Mouse (Mus musculus) neutrophil, adult 59 days (primary cell): Measurements from ENCODE around the gene Cnpy3. TPM values are rescaled to one million over a fixed set of nuclear protein-coding genes. Genes with fewer than 3 reads are reported as not detected.

ENCODE experiments used
- total RNA-seq, 2 experiments: library from RNA; stranded (reverse); gene quantifications; 1 replicate in 1 of 2; 2 replicates in 1 of 2; pipeline ENCODE4 v1.2.4; 2023

Cnpy3 gene
- 100 to 1,000 TPM in 1 of 2 experiments, 10 to 100 TPM in 1; 84.1 to 101 TPM for total RNA-seq

DNA sequence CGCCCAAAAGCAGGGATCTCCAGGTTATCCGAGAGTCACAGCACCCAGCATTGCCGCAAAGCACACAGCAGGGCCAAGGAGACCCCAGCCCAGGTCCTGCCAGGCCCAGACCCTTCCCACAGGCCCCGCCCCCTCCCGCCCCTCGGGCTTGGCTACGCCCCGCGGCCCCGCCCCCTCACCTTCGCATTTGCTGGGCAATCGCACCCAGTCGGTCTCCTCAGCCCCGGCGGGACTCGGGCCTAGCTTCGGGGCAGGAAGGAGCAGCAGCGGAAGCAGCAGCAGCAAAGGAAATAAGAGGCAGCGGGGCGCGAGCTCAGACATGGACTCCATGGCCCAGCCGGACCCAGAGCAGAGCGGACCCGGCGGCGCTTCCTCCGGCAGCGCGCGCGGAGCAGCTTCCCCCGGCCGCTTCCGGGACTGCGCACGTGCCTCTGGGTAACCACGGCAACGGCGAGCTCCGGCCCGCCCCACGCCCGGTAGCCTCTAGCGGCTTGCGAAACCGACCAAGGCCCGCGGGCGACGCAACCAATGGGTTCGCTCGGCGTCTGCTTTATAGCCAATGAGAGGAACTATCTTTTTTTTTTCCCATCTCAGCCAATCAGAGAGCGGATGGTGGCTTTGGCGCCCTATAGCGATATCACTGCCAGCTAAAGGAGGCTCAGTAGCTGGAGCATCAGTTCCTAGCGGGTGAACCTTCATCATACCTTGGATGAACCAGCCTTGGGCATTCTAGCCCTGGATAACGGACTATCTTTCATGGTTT, at the start of gene Cnpy3:
TSS of gene Cnpy3 (minus strand) at position 421 of the 763 bp plus-strand sequence.

DNA sequence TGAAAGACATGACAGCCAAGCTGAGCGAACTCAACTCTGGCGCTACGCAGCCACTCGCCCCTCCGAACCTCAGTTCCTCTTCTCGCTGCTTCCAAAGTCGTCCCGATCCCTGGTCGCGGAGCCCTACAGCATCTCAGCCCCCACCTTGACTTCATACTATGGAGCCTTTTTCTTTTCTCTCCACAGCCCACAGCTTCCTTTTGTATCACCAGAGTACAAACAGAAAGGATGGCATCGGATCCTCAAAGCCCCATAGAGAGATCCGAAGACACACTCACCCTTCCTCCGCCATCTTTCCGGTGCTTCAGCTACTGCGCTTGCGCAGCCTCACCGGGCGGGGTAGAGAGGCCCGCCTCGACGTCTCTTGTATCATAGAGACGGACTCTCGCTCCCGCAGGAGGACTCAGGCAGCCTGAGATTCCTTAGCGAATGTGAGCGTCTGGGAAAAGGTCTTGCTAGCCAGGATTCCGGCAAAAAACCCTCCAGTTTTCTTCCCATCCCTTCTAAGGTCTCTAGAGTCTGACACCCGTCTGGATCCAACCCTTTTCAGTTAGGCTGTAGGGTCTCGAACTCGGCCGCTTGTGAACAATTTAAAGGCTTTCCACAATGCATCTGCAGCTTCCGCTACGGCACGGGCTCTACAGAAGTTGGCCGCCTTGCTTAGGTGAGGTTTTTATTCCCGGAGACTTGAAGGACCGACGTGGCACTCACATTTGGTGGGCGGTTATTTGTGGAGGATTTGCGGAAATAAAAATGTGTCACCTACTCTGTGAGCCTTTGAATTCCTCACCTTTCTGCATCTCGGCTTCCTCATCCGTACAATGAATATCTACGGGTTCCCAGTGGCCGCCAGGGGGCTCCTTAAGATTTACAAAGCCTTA, 30.6 kb upstream of the Cnpy3 start, which contains the start of gene Rpl7l1:
TSS of gene Rpl7l1 (minus strand) at position 332 of the 881 bp plus-strand sequence.

DNA sequence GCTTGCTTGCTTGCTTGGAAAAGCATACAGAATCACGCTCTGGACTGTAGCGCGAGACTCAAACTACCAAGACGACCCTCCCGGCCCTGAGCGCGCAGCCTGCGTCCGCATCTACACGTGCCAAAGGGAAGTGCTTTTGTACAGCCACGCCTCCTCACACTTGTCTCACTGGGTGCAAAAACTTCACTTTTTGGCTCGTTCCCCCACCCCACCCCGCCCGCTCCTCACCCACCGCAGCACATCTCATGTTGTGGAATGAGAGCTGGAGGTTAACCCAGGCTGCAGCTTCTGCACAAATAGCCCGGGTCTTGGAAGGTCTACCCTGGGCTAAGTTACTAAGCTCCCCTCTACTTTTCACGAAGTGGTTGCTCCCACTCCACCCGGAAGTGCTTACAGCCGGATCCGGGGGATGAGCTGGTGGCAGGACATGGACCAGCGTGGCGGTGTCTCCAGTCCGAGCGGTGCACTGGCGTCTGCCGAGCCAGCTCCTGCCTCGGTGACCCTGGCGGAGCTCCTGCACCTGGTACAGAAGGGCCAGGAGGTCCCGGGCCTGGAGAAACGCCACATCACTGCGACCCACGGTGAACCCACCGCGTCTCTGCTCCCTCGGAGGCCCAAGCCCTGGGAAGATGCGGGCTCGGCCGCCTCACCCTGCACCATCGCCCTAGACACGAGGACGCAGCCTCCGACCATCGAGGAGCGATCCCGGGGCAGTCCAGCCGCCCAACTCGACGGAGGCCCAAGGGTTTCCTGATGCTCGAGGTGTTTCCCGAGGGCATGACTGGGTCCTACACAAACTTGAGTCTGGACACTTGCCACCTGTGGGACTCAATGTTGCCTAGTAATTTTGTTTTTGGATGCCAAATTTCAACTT, 20.6 kb upstream of the Cnpy3 start, which contains the start of gene 2310039H08Rik:
TSS of gene 2310039H08Rik (plus strand) at position 232 of the 874 bp plus-strand sequence.

DNA sequence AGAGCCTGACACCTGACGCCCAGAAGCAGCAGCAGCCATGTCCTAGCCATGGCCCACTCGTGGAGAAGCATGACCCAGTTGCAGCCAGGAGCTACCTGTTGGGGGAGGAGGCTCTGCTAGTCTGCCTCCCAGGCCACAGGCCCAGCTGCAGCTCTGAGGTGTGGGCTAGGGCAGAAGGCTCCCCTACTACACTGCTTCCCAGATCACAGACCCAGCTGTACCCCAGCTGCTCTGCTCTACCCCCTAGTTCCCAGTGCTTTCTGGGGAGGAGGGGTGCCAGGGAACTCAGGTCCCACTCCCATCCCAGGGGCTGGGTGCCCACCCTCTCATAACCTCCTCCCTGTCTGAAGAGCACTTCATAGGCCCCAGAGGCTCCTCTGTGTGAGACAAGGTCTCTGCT, 11.5 kb upstream of the Cnpy3 start, which contains the start of gene Ptcra:
TSS of gene Ptcra (minus strand) at position 169 of the 400 bp plus-strand sequence.

DNA sequence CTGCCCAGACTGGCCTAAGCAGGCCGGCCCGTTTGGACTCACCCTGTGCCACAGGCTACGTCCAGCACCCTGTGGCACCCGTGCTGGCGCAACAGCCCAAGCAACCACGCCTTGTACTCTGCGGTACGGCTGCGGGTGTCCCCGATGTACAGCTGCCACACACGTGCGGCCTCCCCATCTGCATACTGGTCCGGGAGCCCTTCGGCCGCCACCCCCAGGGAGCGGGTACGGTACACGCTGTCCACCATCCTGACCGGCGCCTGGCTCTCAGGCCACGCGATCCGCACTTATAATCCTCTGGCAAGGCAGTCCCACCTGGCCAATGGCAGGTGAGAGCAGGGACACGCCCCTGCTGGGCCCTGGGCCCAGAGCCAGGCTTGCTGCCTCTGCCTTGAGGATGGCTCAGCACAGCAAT, 23.1 kb downstream of the Cnpy3 start, which contains the start of gene Gnmt:
TSS of gene Gnmt (minus strand) at position 265 of the 415 bp plus-strand sequence.

DNA sequence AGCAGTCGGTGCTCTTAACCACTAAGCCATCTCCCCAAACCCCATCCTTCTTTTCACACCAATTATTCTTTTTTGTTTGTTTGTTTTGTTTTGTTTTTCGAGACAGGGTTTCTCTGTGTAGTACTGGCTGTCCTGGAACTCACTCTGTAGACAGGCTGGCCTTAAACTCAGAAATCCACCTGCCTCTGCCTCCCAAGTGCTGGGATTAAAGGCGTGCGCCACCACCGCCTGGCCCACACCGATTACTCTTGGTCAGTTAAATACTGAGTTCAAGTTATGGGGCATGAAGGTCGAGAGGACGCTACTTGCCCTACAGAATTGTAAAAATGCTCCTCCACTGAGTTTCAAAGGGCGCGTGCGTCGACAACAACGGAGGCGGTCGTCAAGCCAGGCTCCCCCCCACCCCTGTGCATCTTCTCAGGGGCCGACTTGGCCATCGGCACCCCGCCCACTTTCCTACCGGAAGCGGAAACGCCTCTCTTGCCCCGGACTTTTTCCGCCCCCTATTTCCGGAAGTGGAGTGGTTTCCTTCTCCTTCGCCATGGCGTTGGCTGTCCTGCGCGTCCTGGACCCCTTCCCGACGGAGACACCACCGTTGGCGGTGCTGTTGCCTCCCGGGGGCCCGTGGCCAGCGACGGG, 40.9 kb downstream of the Cnpy3 start, which contains the start of gene Pex6:
TSS of gene Pex6 (plus strand) at position 505 of the 639 bp plus-strand sequence.

DNA sequence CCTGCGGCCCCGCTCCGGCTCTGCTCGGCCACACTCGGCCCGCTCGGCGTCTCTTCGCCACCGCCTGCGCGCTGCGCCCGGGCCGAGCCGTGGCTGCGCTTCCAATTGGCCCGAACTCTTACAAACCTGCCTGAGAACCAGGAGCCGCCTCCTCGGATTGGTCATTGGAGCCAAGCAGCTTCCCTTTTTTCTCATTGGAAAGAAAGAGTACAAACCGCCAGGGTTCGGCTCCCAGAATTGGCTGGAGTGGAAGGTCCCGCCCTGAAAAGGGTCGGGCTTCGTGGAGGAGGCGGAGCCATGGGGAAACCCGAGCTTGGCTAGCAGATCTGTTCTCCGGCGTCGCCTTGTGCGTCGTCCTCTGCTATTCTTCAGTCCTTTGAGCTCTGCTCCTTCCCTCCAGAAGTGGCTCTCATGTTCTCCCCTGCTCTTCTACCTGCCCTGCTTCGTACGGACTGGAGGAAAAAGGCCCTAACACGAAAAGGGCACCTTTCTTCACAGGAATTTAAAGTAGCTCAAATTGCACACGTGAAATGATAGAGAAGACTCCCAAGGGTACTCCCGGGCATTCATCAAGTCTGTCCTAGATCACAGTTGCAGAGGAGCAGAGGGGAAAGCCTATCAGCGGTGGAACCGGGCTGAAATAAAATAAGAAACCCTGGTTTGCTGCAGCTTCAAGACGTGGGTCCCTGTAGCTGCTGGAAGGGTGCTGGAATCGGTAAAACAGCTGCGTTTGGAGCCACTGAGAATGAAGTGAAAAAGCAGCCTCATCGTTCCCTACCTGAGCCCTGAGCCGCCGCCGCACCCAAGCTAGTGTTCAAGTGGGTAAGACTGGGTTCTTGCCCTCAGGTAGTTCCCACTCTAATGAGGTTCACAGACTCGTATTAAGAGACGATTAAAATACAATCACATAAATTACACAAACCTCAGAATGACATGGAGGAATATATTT, 46.9 kb downstream of the Cnpy3 start, which contains the start of gene Ppp2r5d:
TSS of gene Ppp2r5d (minus strand) at position 225 of the 949 bp plus-strand sequence.

Other genes starting within 250 kb of the Cnpy3 start
- gene Cul9, start 205.8 kb downstream of the Cnpy3 start, total RNA-seq = 1 to 10 TPM; 3.3 to 4.3 TPM
- gene Srf, start 196.0 kb downstream of the Cnpy3 start, total RNA-seq = 10 to 100 TPM; 51.5 to 56.3 TPM
- under 1 TPM; 0.33 to 0.57 TPM for gene Ptk7, start 122.7 kb downstream of the Cnpy3 start, total RNA-seq
- 10 to 100 TPM; 22.9 to 26.0 TPM for gene Klc4, start 106.2 kb downstream of the Cnpy3 start, total RNA-seq
- gene Mrpl2, start 106.0 kb downstream of the Cnpy3 start, total RNA-seq = 10 to 100 TPM; 22.4 to 22.6 TPM
- gene Cul7, start 101.9 kb downstream of the Cnpy3 start, total RNA-seq = 1 to 10 TPM; 3.5 to 3.6 TPM
- 10 to 100 TPM; 13.3 to 16.9 TPM for gene Rrp36, start 77.9 kb downstream of the Cnpy3 start, total RNA-seq
- gene Mea1, start 73.4 kb downstream of the Cnpy3 start, total RNA-seq = 10 to 100 TPM; 41.6 to 50.6 TPM
- gene Klhdc3, start 71.3 kb downstream of the Cnpy3 start, total RNA-seq = 10 to 100 TPM; 48.5 to 51.8 TPM
- gene Ppp2r5d, start 47.1 kb downstream of the Cnpy3 start, total RNA-seq = 10 to 100 TPM; 24.7 to 30.7 TPM
- gene Pex6, start 40.8 kb downstream of the Cnpy3 start, total RNA-seq = 10 to 100 TPM; 19.7 to 20.7 TPM
- 1 to 10 TPM; 3.2 to 4.0 TPM for gene Gnmt, start 23.0 kb downstream of the Cnpy3 start, total RNA-seq
- not detected for gene Ptcra, start 11.5 kb upstream of the Cnpy3 start, total RNA-seq
- 10 to 100 TPM in 1 of 2 experiments, 1 to 10 TPM in 1; 9.7 to 10.0 TPM for gene 2310039H08Rik, start 20.4 kb upstream of the Cnpy3 start, total RNA-seq
- 10 to 100 TPM; 39.7 to 45.5 TPM for gene Rpl7l1, start 30.5 kb upstream of the Cnpy3 start, total RNA-seq
- 10 to 100 TPM; 33.6 to 43.1 TPM for gene Bicral, start 106.3 kb upstream of the Cnpy3 start, total RNA-seq
- 10 to 100 TPM; 12.2 to 13.9 TPM for gene Tbcc, start 138.5 kb upstream of the Cnpy3 start, total RNA-seq
- not detected for gene Prph2, start 158.2 kb upstream of the Cnpy3 start, total RNA-seq